Mouse (Mus musculus) stomach, postnatal 0 days (tissue): ENCODE data around the gene Tekt3. TPM values are rescaled to one million over a fixed set of nuclear protein-coding genes. Genes with fewer than 3 reads are reported as not detected.

Experiments
- ATAC-seq: fragments of 200-750 bp; cut with Nextera tagmentation; 2 replicates; pipeline ENCODE4 v1.8.0; 2017; ENCODE audit not compliant: low FRiP score, low TSS enrichment
- DNase-seq: peaks from one replicate; pipeline ENCODE4 v3.0.0-alpha.2; 2016; ENCODE audit warnings: low spot score
- H3K27ac ChIP-seq: fragments of 300-500 bp; sonication (generic); replicated peaks from 2 replicates; pipeline ENCODE4 v1.5.1; 2014; ENCODE audit warnings: mild to moderate bottlenecking, control low read depth
- H3K27me3 ChIP-seq: fragments of 300-500 bp; sonication (generic); 2 replicates; pipeline ENCODE4 v1.6.1; 2014; ENCODE audit warnings: low read length; ENCODE audit not compliant: control insufficient read depth, insufficient read depth
- H3K36me3 ChIP-seq: fragments of 300-500 bp; sonication (generic); 2 replicates; pipeline ENCODE4 v1.6.1; 2014; ENCODE audit warnings: low read length, mixed read lengths; ENCODE audit not compliant: control insufficient read depth, insufficient read depth
- H3K4me1 ChIP-seq: fragments of 300-500 bp; sonication (generic); replicated peaks from 2 replicates; pipeline ENCODE4 v1.6.1; 2014; ENCODE audit warnings: antibody characterized with exemption; ENCODE audit not compliant: control insufficient read depth, insufficient read depth
- H3K4me2 ChIP-seq: fragments of 300-500 bp; sonication (generic); replicated peaks from 2 replicates; pipeline ENCODE4 v1.6.1; 2014; ENCODE audit warnings: low read depth, mild to moderate bottlenecking, control low read depth, moderate library complexity
- H3K4me3 ChIP-seq: fragments of 300-500 bp; sonication (generic); 2 replicates; pipeline ENCODE4 v1.5.1; 2014; ENCODE audit warnings: low read depth, low read length, control low read depth
- H3K9ac ChIP-seq: fragments of 300-500 bp; sonication (generic); 2 replicates; pipeline ENCODE4 v1.6.1; 2014; ENCODE audit warnings: mild to moderate bottlenecking, low read length, control low read depth, mixed read lengths
- H3K9me3 ChIP-seq: fragments of 300-500 bp; sonication (generic); 2 replicates; pipeline ENCODE4 v1.6.1; 2016; ENCODE audit warnings: low read length; ENCODE audit not compliant: control insufficient read depth
- CTCF ChIP-seq: IDR thresholded peaks from 2 replicates; pipeline ENCODE4 v1.5.1; 2016; ENCODE audit warnings: antibody characterized with exemption, low read depth, mild to moderate bottlenecking, moderate library complexity
- EP300 ChIP-seq: optimal IDR thresholded peaks from 2 replicates; pipeline ENCODE3; 2016; ENCODE audit warnings: antibody characterized with exemption
- WGBS: fragments of 180-500 bp; shearing (Covaris S2); extraction: QIAGEN DNeasy Blood & Tissue Kit; methylation state at CpG from one replicate; pipeline ENCODE4 v1.1.7; 2014; 5-methylcytosine and 5-hydroxymethylcytosine counted together
- polyA plus RNA-seq: library from polyadenylated mRNA; unstranded; fragments of >200 nt; fragmentation: Nextera tagmentation; extraction: Ambion mirVana; gene quantifications from 2 replicates; pipeline ENCODE4 v1.2.1, GENCODE M21; 2015

Gene Tekt3
- polyA plus RNA-seq, 1 experiment from 2014 or later = not detected

GRCm38 (mm10) chr11:63132501-63133435 lies 71.3 kb downstream of the Tekt3 start:
- Histone ChIP-seq H3K4me1 (peaks cover 10% of the 10 kb centered on the region), H3K9me3 (no peaks in the 10 kb centered on the region), H3K36me3 (peaks cover 2% of the 10 kb centered on the region; the same call in 1 of the 2 replicates), H3K27me3 (no peaks in the 10 kb centered on the region), H3K4me2 (peak overlapping the region; percentile 59), H3K9ac (peak overlapping the region; percentile 84), H3K27ac (peak overlapping the region; percentile 95), H3K4me3 (peak overlapping the region; percentile 63)
- 1% methylated on average over 52 of the region's 66 CpGs for WGBS
- peak; percentile 31; the same call in 1 of the 2 replicates for ATAC-seq
- DNase-seq = peak; percentile 64
- TF ChIP-seq EP300 (peak; percentile 43), CTCF (peak; percentile 56)

- Histone ChIP-seq H3K27ac (no peak overlapping the region), H3K4me2 (no peak overlapping the region; the same call in 1 of the 2 replicates), H3K9ac (no peak overlapping the region), H3K4me1 (peaks cover 10% of the 10 kb centered on the region), H3K4me3 (no peak overlapping the region), H3K27me3 (no peaks in the 10 kb centered on the region), H3K9me3 (no peaks in the 10 kb centered on the region), H3K36me3 (peaks cover 2% of the 10 kb centered on the region; the same call in 1 of the 2 replicates)
- WGBS = 74% methylated on average over 5 of the region's 5 CpGs
- no peak for DNase-seq
- no peak for ATAC-seq
- TF ChIP-seq CTCF (no peak), EP300 (no peak)
These were observed 72.6 kb downstream of the Tekt3 start for GRCm38 (mm10) chr11:63134021-63134420.

- H3K9ac ChIP-seq = no peak overlapping the region
- no peaks in the 10 kb centered on the region for H3K9me3 ChIP-seq
- no peak overlapping the region for H3K4me2 ChIP-seq
- DNase-seq (no peak), ATAC-seq (no peak)
- no peak for TF ChIP-seq EP300
- no peak for TF ChIP-seq CTCF
- no peak overlapping the region for H3K4me3 ChIP-seq
- H3K36me3 ChIP-seq = peaks cover 2% of the 10 kb centered on the region; the same call in 1 of the 2 replicates
- 55% methylated on average over 15 of the region's 15 CpGs for WGBS
- no peaks in the 10 kb centered on the region for H3K27me3 ChIP-seq
- H3K27ac ChIP-seq = no peak overlapping the region
- peaks cover 10% of the 10 kb centered on the region for H3K4me1 ChIP-seq
These were observed 73.5 kb downstream of the Tekt3 start for GRCm38 (mm10) chr11:63134742-63135482.

GRCm38 (mm10) chr11:63135622-63136021 lies 74.2 kb downstream of the Tekt3 start:
- peak; percentile 100 for TF ChIP-seq CTCF
- no peak for TF ChIP-seq EP300
- peak; percentile 86 for DNase-seq
- ATAC-seq = peak; percentile 50
- no peaks in the 10 kb centered on the region for H3K9me3 ChIP-seq
- peak overlapping the region; percentile 61; the same call in 1 of the 2 replicates for H3K27ac ChIP-seq
- H3K36me3 ChIP-seq = peaks cover 2% of the 10 kb centered on the region; the same call in 1 of the 2 replicates
- H3K9ac ChIP-seq = no peak overlapping the region
- no peak overlapping the region for H3K4me2 ChIP-seq
- no peaks in the 10 kb centered on the region for H3K27me3 ChIP-seq
- peaks cover 7% of the 10 kb centered on the region for H3K4me1 ChIP-seq
- 4% methylated on average over 8 of the region's 8 CpGs for WGBS
- H3K4me3 ChIP-seq = no peak overlapping the region

GRCm38 (mm10) chr11:63136205-63136604 lies 74.8 kb downstream of the Tekt3 start:
- TF ChIP-seq CTCF (no peak), EP300 (peak; percentile 27)
- H3K27me3 ChIP-seq = no peaks in the 10 kb centered on the region
- peaks cover 1% of the 10 kb centered on the region for H3K4me1 ChIP-seq
- H3K4me2 ChIP-seq = no peak overlapping the region
- peaks cover 2% of the 10 kb centered on the region; the same call in 1 of the 2 replicates for H3K36me3 ChIP-seq
- ATAC-seq (no peak), DNase-seq (no peak)
- no peak overlapping the region for H3K4me3 ChIP-seq
- no peak overlapping the region for H3K9ac ChIP-seq
- H3K27ac ChIP-seq = peak overlapping the region; percentile 61; the same call in 1 of the 2 replicates
- no peaks in the 10 kb centered on the region for H3K9me3 ChIP-seq
- 54% methylated on average over 6 of the region's 6 CpGs for WGBS
